ENCODE assay signal across 9 mouse cellular contexts in the genomic region with DNA sequence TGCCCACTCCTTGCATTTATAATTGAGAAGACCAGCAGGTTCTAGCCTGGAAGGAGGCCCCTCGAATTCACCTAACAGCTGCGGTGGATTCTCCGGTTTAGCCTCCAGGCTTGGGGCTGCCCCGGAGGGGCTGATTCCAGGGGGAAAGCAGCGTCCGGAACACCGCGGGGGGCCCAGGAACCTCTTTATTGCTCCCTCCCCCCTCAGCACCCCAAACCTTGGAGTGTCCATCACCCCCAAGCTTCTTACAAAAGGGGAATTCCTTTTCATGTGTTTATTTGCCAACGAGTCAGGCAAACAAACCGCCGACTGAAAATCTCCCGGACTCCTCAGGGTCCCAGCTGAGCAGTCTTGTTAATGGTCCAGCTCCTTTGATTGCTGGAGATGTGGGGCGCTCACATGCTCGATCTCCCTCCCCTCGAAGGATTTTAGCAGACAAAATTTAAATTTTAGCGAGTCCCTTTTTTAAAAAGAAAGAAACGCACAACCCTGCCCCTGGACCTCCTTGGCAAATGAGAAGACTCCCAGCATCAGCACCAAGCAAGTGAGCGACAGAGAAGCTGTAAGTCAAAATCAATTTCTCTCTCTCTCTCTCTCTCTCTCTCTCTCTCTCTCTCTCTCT.
DNase-seq lines count a peak whose midpoint lies in the region; ATAC-seq lines count a peak whose summit lies in the region.
"Had no signal": no experiment of that assay in that cellular context is flagged by ENCODE, and none has a peak within 500 bp of the region (broad histone marks: within the 10 kb centered on the region; RNA-seq: fewer than 3 reads in every experiment).

No protein-coding gene starts in this region.

- intact Hi-C loops in heart, postnatal 25 days (cut with DNase I): no loop called here

- H3K27me3 ChIP-seq in heart, embryonic 16.5 days (ENCODE audit: control insufficient read depth, insufficient read depth, low read length): peaks cover 35% of the 10 kb centered on the region
- peaks cover 18% of the 10 kb centered on the region for H3K27me3 ChIP-seq in embryonic facial prominence, embryonic 11.5 days (ENCODE audit: control insufficient read depth, insufficient read depth, low read length)
- no peaks in the 10 kb centered on the region for H3K27me3 ChIP-seq in hindbrain, embryonic 16.5 days (replicated peaks; ENCODE audit: control insufficient read depth, insufficient read depth, low read length)
- H3K27me3 ChIP-seq in neural tube, embryonic 13.5 days: peaks cover 8% of the 10 kb centered on the region; the same call in 1 of the 2 replicates

- 0 out of 2 replicates have a peak, but pooled peaks cover 2% of the 10 kb centered on the region for H3K4me1 ChIP-seq in heart, embryonic 16.5 days (ENCODE audit: control insufficient read depth, insufficient read depth, low read length)
- no peaks in the 10 kb centered on the region for H3K4me1 ChIP-seq in embryonic facial prominence, embryonic 11.5 days (ENCODE audit: control insufficient read depth, insufficient read depth, low read length)
- H3K4me1 ChIP-seq in hindbrain, embryonic 16.5 days (ENCODE audit: control insufficient read depth, insufficient read depth, low read depth, low read length): peaks cover 2% of the 10 kb centered on the region; the same call in 1 of the 2 replicates
- peaks cover 36% of the 10 kb centered on the region for H3K4me1 ChIP-seq in neural tube, embryonic 13.5 days (replicated peaks)

- no peak overlapping the region for H3K9ac ChIP-seq in heart, embryonic 16.5 days (ENCODE audit: low read length)
- no peak overlapping the region for H3K9ac ChIP-seq in embryonic facial prominence, embryonic 11.5 days (replicated peaks; ENCODE audit: low read length)
- H3K9ac ChIP-seq in hindbrain, embryonic 16.5 days (ENCODE audit: low read depth, low read length): peak overlapping the region; percentile 51
- H3K9ac ChIP-seq in neural tube, embryonic 13.5 days: peak overlapping the region; percentile 93
- H3K9ac ChIP-seq: liver, embryonic 14.5 days had no signal

- DNase-seq in heart, postnatal 25 days (ENCODE audit: low spot score): no peak
- peak; percentile 18 for DNase-seq in embryonic facial prominence, embryonic 11.5 days (ENCODE audit: low spot score)
- no peak for DNase-seq in thymus, postnatal 25 days
- DNase-seq in layer of hippocampus, adult 8-10 months (ENCODE audit: low spot score in 2 of 2): no peak

- ATAC-seq in heart, embryonic 16.5 days (replicated peaks; ENCODE audit: extremely low read depth, insufficient read depth, low FRiP score): no peak
- no peak for ATAC-seq in embryonic facial prominence, embryonic 11.5 days (replicated peaks; ENCODE audit: insufficient number of reproducible peaks, low FRiP score, low TSS enrichment, low read depth)
- ATAC-seq in hindbrain, embryonic 16.5 days: no peak
- peak; percentile 47; the same call in 1 of the 2 replicates for ATAC-seq in neural tube, embryonic 13.5 days (ENCODE audit: low read depth)
- no peak for ATAC-seq in megakaryocyte progenitor cell, adult 5-6 weeks (replicated peaks; ENCODE audit: poor library complexity)

- 4% methylated on average over 18 of the region's 18 CpGs for WGBS in heart, embryonic 16.5 days
- under 1% methylated on average over 18 of the region's 18 CpGs for WGBS in embryonic facial prominence, embryonic 11.5 days
- WGBS in hindbrain, embryonic 16.5 days: 2% methylated on average over 18 of the region's 18 CpGs
- under 1% methylated on average over 18 of the region's 18 CpGs for whole genome bisulfite sequencing in neural tube, embryonic 13.5 days

- H3K4me3 ChIP-seq in heart, embryonic 16.5 days (ENCODE audit: low read length): peak overlapping the region; percentile 25
- H3K4me3 ChIP-seq in embryonic facial prominence, embryonic 11.5 days (ENCODE audit: low read depth, low read length): peak overlapping the region; percentile 28; the same call in 1 of the 2 replicates
- peak overlapping the region; percentile 50 for H3K4me3 ChIP-seq in hindbrain, embryonic 16.5 days (ENCODE audit: low read length)
- peak overlapping the region; percentile 56 for H3K4me3 ChIP-seq in neural tube, embryonic 13.5 days

- no peaks in the 10 kb centered on the region for H3K36me3 ChIP-seq in heart, embryonic 16.5 days (ENCODE audit: control insufficient read depth, insufficient read depth)
- no peaks in the 10 kb centered on the region for H3K36me3 ChIP-seq in embryonic facial prominence, embryonic 11.5 days (replicated peaks; ENCODE audit: control insufficient read depth, insufficient read depth, low read depth, low read length)
- H3K36me3 ChIP-seq in hindbrain, embryonic 16.5 days (ENCODE audit: control insufficient read depth, insufficient read depth, low read length): no peaks in the 10 kb centered on the region
- H3K36me3 ChIP-seq in neural tube, embryonic 13.5 days: no peaks in the 10 kb centered on the region

- no peak overlapping the region for H3K27ac ChIP-seq in heart, embryonic 16.5 days (ENCODE audit: low read length)
- no peak overlapping the region for H3K27ac ChIP-seq in embryonic facial prominence, embryonic 11.5 days (replicated peaks; ENCODE audit: low read depth, low read length)
- H3K27ac ChIP-seq in hindbrain, embryonic 16.5 days (ENCODE audit: low read depth, low read length): peak overlapping the region; percentile 77
- peak overlapping the region; percentile 95 for H3K27ac ChIP-seq in neural tube, embryonic 13.5 days (replicated peaks)
- H3K27ac ChIP-seq: liver, embryonic 14.5 days had no signal

- peak overlapping the region; percentile 47 for H3K4me2 ChIP-seq in heart, embryonic 16.5 days (ENCODE audit: low read depth, low read length)
- H3K4me2 ChIP-seq in embryonic facial prominence, embryonic 11.5 days (ENCODE audit: low read depth, low read length): peak overlapping the region; percentile 39
- H3K4me2 ChIP-seq in hindbrain, embryonic 16.5 days (ENCODE audit: low read length): peak overlapping the region; percentile 57
- H3K4me2 ChIP-seq in neural tube, embryonic 13.5 days: peak overlapping the region; percentile 69

- no peaks in the 10 kb centered on the region for H3K9me3 ChIP-seq in heart, embryonic 16.5 days (replicated peaks; ENCODE audit: control insufficient read depth, low read length)
- H3K9me3 ChIP-seq in embryonic facial prominence, embryonic 11.5 days (replicated peaks; ENCODE audit: control insufficient read depth, low read length): no peaks in the 10 kb centered on the region
- no peaks in the 10 kb centered on the region for H3K9me3 ChIP-seq in hindbrain, embryonic 16.5 days (ENCODE audit: control insufficient read depth, low read length)
- no peaks in the 10 kb centered on the region for H3K9me3 ChIP-seq in neural tube, embryonic 13.5 days

Comparison
In these comparisons a context has a peak if more than half of its experiments do, and no peak if none do; other contexts are left out.
1. H3K27ac ChIP-seq: peak in hindbrain, embryonic 16.5 days (single experiment) and neural tube, embryonic 13.5 days (single experiment); none in heart, embryonic 16.5 days (single experiment) and embryonic facial prominence, embryonic 11.5 days (single experiment).
2. H3K9ac ChIP-seq: peak in hindbrain, embryonic 16.5 days (single experiment) and neural tube, embryonic 13.5 days (single experiment); none in heart, embryonic 16.5 days (single experiment) and embryonic facial prominence, embryonic 11.5 days (single experiment).
3. Peak in every context shown above with its lines, with median percentiles within 50 percentile points of each other: H3K4me2 ChIP-seq and H3K4me3 ChIP-seq.